Mouse (Mus musculus) MEL (cell line): ENCODE results near the gene Mob3a.

Experiments used
- CTCF ChIP-seq, 3 experiments: IDR thresholded peaks in 2 of 3; conservative IDR thresholded peaks in 1 of 3; 2 replicates each; pipeline ENCODE4 v1.5.1; 2011 to 2012; ENCODE audit warnings: low read length in 3 of 3, low read depth in 2 of 3, mild to moderate bottlenecking in 2 of 3, improper control_type of control experiment in 1 of 3, inconsistent platforms in 1 of 3, mixed read lengths in 1 of 3, moderate library complexity in 1 of 3; ENCODE audit not compliant: control insufficient read depth in 1 of 3, insufficient read depth in 1 of 3, poor library complexity in 1 of 3, severe bottlenecking in 1 of 3
- ELF1 ChIP-seq: IDR thresholded peaks from 2 replicates; pipeline ENCODE4 v1.6.1; 2014; ENCODE audit warnings: low read depth, mild to moderate bottlenecking, inconsistent platforms, low read length, improper control_type of control experiment, moderate library complexity
- EP300 ChIP-seq, 2 experiments: IDR thresholded peaks; 2 replicates each; pipeline ENCODE4 v1.6.1; 2011; ENCODE audit warnings: improper control_type of control experiment in 2 of 2, low read length in 2 of 2, low read depth in 1 of 2, mild to moderate bottlenecking in 1 of 2
- KAT2A ChIP-seq: conservative IDR thresholded peaks from 2 replicates; pipeline ENCODE4 v1.6.1; 2012; ENCODE audit warnings: low read depth, low read length, improper control_type of control experiment, inconsistent platforms
- MAFK ChIP-seq: IDR thresholded peaks from 2 replicates; pipeline ENCODE4 v1.6.1; 2011; ENCODE audit warnings: low read depth, mild to moderate bottlenecking, low read length, improper control_type of control experiment, borderline replicate concordance
- MAX ChIP-seq: IDR thresholded peaks from 2 replicates; pipeline ENCODE4 v1.6.1; 2011; ENCODE audit warnings: low read length, improper control_type of control experiment
- NELFE ChIP-seq: IDR thresholded peaks from 2 replicates; pipeline ENCODE4 v1.6.1; 2011; ENCODE audit warnings: low read depth, low read length, improper control_type of control experiment

GRCm38 (mm10) chr10:80694159-80694938 lies 7.4 kb downstream of the Mob3a start:
- TF ChIP-seq EP300 (IDR thresholded peaks at IDR 0.05; ENCODE audit: low read depth in 1 of 2, low read length in 2 of 2) (no peak), CTCF (IDR thresholded peaks at IDR 0.05 in 2 of 3, conservative IDR thresholded peaks at IDR 0.05 in 1 of 3; ENCODE audit: control insufficient read depth in 1 of 3, insufficient read depth in 1 of 3, low read depth in 2 of 3, low read length in 3 of 3, poor library complexity in 1 of 3, severe bottlenecking in 1 of 3) (no peak), MAFK (no peak), NELFE (no peak), KAT2A (no peak), ELF1 (no peak), MAX (no peak)
